Mouse (Mus musculus): ENCODE results near the gene Pigx.

DNA sequence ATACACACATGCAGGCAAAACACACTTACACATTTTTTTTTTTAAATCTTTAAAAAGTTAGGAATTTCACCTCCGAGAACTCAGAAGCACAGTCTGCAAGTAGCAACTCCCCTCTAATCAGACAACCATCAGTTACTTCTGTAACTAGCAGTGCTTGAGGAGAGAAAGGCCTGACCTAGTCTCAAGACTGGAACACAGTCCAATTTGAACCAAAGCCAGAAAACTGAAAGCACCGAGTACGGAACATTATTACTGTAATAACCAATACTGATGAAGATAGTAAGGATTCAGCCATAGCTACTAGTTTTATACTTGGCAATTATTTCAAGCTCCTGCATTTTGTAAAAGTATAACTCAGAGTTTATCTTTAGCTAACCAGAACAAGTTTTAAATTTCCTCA lies 23.1 kb downstream of the Pigx start:
- TF ChIP-seq CTCF (IDR thresholded peaks at IDR 0.05; ENCODE audit: extremely low read depth, insufficient read depth, insufficient read length, insufficient replicate concordance) (no peak), POLR2A (IDR thresholded peaks at IDR 0.05; ENCODE audit: low read depth, low read length) (no peak)
